Mouse (Mus musculus) liver, embryonic 14.5 days (tissue): ENCODE measurements at regions not wholly inside any gene's neighbourhood (a gene's known extent, or its start where the extent isn't known, plus 50 kb on each side); places are given as distances from the start of the nearest gene placed in this dataset.

ENCODE experiments used
- CTCF ChIP-seq: IDR thresholded peaks from 2 replicates; pipeline ENCODE4 v1.5.1; 2016; ENCODE audit warnings: antibody characterized with exemption, low read depth, control low read depth
- EP300 ChIP-seq: IDR thresholded peaks from 2 replicates; pipeline ENCODE4 v1.6.1; 2016; ENCODE audit warnings: antibody characterized with exemption, low read depth

- TF ChIP-seq CTCF (no peak), EP300 (no peak)
Observed at GRCm38 (mm10) chr1:168709017-168709681, 277.1 kb upstream of the Pbx1 start.
